29 mouse cellular contexts compared by ENCODE assay signal in the genomic region with DNA sequence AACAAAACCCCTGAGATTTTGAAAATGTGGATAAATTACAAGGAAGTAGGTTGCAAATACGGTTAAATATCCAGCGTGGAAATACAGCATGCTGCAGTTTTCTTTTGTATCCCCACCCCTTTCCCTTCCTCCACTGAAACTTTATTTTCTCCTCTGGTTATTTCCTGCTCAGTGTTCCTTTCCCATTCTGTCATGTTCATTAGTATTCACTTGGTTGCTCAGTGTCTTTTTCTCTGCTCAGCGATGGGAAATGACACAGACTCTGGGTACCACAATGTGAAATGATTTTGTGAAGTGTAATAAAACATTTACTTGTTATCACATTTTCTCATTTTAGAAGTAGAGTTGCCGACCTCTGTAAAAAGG.
DNase-seq lines count a peak whose midpoint lies in the region; ATAC-seq and TF ChIP-seq lines count a peak whose summit lies in the region.
"Had no signal": no experiment of that assay in that cellular context is flagged by ENCODE, and none has a peak within 500 bp of the region (broad histone marks: within the 10 kb centered on the region; RNA-seq: fewer than 3 reads in every experiment).

No protein-coding gene starts in this region.

- peaks cover 5% of the 10 kb centered on the region; the same call in 1 of the 2 replicates for H3K4me1 ChIP-seq in forebrain, embryonic 15.5 days
- H3K4me1 ChIP-seq in forebrain, embryonic 11.5 days (replicated peaks; ENCODE audit: control insufficient read depth, insufficient read depth, low read length), result no peaks in the 10 kb centered on the region
- no peaks in the 10 kb centered on the region for H3K4me1 ChIP-seq in hindbrain, embryonic 13.5 days (replicated peaks)
- H3K4me1 ChIP-seq in hindbrain, embryonic 14.5 days (replicated peaks; ENCODE audit: control insufficient read depth, insufficient read depth, low read length), result no peaks in the 10 kb centered on the region; the same call in 1 of the 2 replicates
- no peaks in the 10 kb centered on the region for H3K4me1 ChIP-seq in midbrain, embryonic 15.5 days
- no peaks in the 10 kb centered on the region for H3K4me1 ChIP-seq in midbrain, postnatal 0 days (ENCODE audit: insufficient read depth, low read length)
- no peaks in the 10 kb centered on the region for H3K4me1 ChIP-seq in stomach, postnatal 0 days (replicated peaks; ENCODE audit: control insufficient read depth, insufficient read depth)
- H3K4me1 ChIP-seq: limb, embryonic 10.5 days had no signal

- H3K27me3 ChIP-seq in forebrain, embryonic 15.5 days, result no peaks in the 10 kb centered on the region
- H3K27me3 ChIP-seq in forebrain, embryonic 11.5 days (ENCODE audit: control insufficient read depth, insufficient read depth, low read length), result no peaks in the 10 kb centered on the region
- no peaks in the 10 kb centered on the region for H3K27me3 ChIP-seq in hindbrain, embryonic 13.5 days
- H3K27me3 ChIP-seq in hindbrain, embryonic 14.5 days (ENCODE audit: control insufficient read depth, insufficient read depth, low read length), result no peaks in the 10 kb centered on the region
- H3K27me3 ChIP-seq in midbrain, embryonic 15.5 days (replicated peaks), result no peaks in the 10 kb centered on the region
- H3K27me3 ChIP-seq in midbrain, postnatal 0 days (ENCODE audit: insufficient read depth, low read length), result no peaks in the 10 kb centered on the region
- no peaks in the 10 kb centered on the region for H3K27me3 ChIP-seq in stomach, postnatal 0 days (ENCODE audit: control insufficient read depth, insufficient read depth, low read length)
- H3K27me3 ChIP-seq: embryonic facial prominence, embryonic 12.5 days; limb, embryonic 15.5 days; Patski had no signal

- no peaks in the 10 kb centered on the region for H3K9me3 ChIP-seq in forebrain, embryonic 15.5 days
- no peaks in the 10 kb centered on the region for H3K9me3 ChIP-seq in forebrain, embryonic 11.5 days (ENCODE audit: control insufficient read depth, low read length)
- no peaks in the 10 kb centered on the region for H3K9me3 ChIP-seq in hindbrain, embryonic 13.5 days
- H3K9me3 ChIP-seq in hindbrain, embryonic 14.5 days (ENCODE audit: control insufficient read depth, low read length), result no peaks in the 10 kb centered on the region
- no peaks in the 10 kb centered on the region for H3K9me3 ChIP-seq in midbrain, embryonic 15.5 days
- H3K9me3 ChIP-seq in midbrain, postnatal 0 days (ENCODE audit: low read length), result no peaks in the 10 kb centered on the region
- H3K9me3 ChIP-seq in stomach, postnatal 0 days (ENCODE audit: control insufficient read depth, low read length), result no peaks in the 10 kb centered on the region
- H3K9me3 ChIP-seq: embryonic facial prominence, embryonic 12.5 days; G1E; limb, embryonic 10.5 days; limb, embryonic 15.5 days had no signal

- H3K9ac ChIP-seq in forebrain, embryonic 15.5 days (replicated peaks), result no peak overlapping the region
- H3K9ac ChIP-seq in forebrain, embryonic 11.5 days (ENCODE audit: low read length), result no peak overlapping the region
- H3K9ac ChIP-seq in hindbrain, embryonic 13.5 days, result no peak overlapping the region
- no peak overlapping the region for H3K9ac ChIP-seq in hindbrain, embryonic 14.5 days
- H3K9ac ChIP-seq in midbrain, embryonic 15.5 days, result no peak overlapping the region
- no peak overlapping the region for H3K9ac ChIP-seq in midbrain, postnatal 0 days (replicated peaks; ENCODE audit: low read length, poor library complexity, severe bottlenecking)
- no peak overlapping the region for H3K9ac ChIP-seq in stomach, postnatal 0 days (ENCODE audit: low read length)
- H3K9ac ChIP-seq: embryonic facial prominence, embryonic 12.5 days; limb, embryonic 15.5 days; liver, embryonic 14.5 days had no signal

- no peak overlapping the region for H3K4me3 ChIP-seq in forebrain, embryonic 15.5 days
- no peak overlapping the region for H3K4me3 ChIP-seq in forebrain, embryonic 11.5 days (ENCODE audit: low read depth, low read length)
- H3K4me3 ChIP-seq in hindbrain, embryonic 13.5 days, result no peak overlapping the region
- H3K4me3 ChIP-seq in hindbrain, embryonic 14.5 days (replicated peaks; ENCODE audit: low read length), result no peak overlapping the region
- no peak overlapping the region for H3K4me3 ChIP-seq in midbrain, embryonic 15.5 days
- no peak overlapping the region for H3K4me3 ChIP-seq in midbrain, postnatal 0 days (ENCODE audit: low read depth, low read length)
- H3K4me3 ChIP-seq in stomach, postnatal 0 days (ENCODE audit: low read depth, low read length), result no peak overlapping the region
- H3K4me3 ChIP-seq: embryonic facial prominence, embryonic 12.5 days; limb, embryonic 10.5 days; limb, embryonic 15.5 days had no signal

- no peak for TF ChIP-seq CTCF in midbrain, postnatal 0 days (IDR thresholded peaks at IDR 0.05)
- no peak for TF ChIP-seq CTCF in stomach, postnatal 0 days (IDR thresholded peaks at IDR 0.05; ENCODE audit: low read depth)

- H3K4me2 ChIP-seq in forebrain, embryonic 15.5 days (replicated peaks), result no peak overlapping the region
- H3K4me2 ChIP-seq in forebrain, embryonic 11.5 days (ENCODE audit: low read depth, low read length, severe bottlenecking), result no peak overlapping the region
- no peak overlapping the region for H3K4me2 ChIP-seq in hindbrain, embryonic 13.5 days
- no peak overlapping the region for H3K4me2 ChIP-seq in hindbrain, embryonic 14.5 days (replicated peaks)
- no peak overlapping the region for H3K4me2 ChIP-seq in midbrain, embryonic 15.5 days
- no peak overlapping the region for H3K4me2 ChIP-seq in midbrain, postnatal 0 days (ENCODE audit: low read depth, low read length, poor library complexity, severe bottlenecking)
- H3K4me2 ChIP-seq in stomach, postnatal 0 days (replicated peaks; ENCODE audit: low read depth), result no peak overlapping the region
- H3K4me2 ChIP-seq: embryonic facial prominence, embryonic 12.5 days; heart, embryonic 11.5 days; limb, embryonic 15.5 days had no signal

- 56% methylated on average over 4 of the region's 4 CpGs for whole genome bisulfite sequencing in forebrain, embryonic 15.5 days
- 82% methylated on average over 4 of the region's 4 CpGs for WGBS in forebrain, embryonic 11.5 days
- 63% methylated on average over 4 of the region's 4 CpGs for WGBS in hindbrain, embryonic 13.5 days
- WGBS in hindbrain, embryonic 14.5 days, result 52% methylated on average over 4 of the region's 4 CpGs
- 63% methylated on average over 4 of the region's 4 CpGs for WGBS in midbrain, embryonic 15.5 days
- 58% methylated on average over 4 of the region's 4 CpGs for WGBS in midbrain, postnatal 0 days
- 64% methylated on average over 4 of the region's 4 CpGs for WGBS in stomach, postnatal 0 days

- no peak overlapping the region for H3K27ac ChIP-seq in forebrain, embryonic 15.5 days (replicated peaks)
- H3K27ac ChIP-seq in forebrain, embryonic 11.5 days (ENCODE audit: low read depth, low read length), result no peak overlapping the region
- no peak overlapping the region for H3K27ac ChIP-seq in hindbrain, embryonic 13.5 days
- no peak overlapping the region for H3K27ac ChIP-seq in hindbrain, embryonic 14.5 days
- H3K27ac ChIP-seq in midbrain, embryonic 15.5 days, result no peak overlapping the region
- H3K27ac ChIP-seq in midbrain, postnatal 0 days (ENCODE audit: low read depth, low read length), result no peak overlapping the region
- no peak overlapping the region for H3K27ac ChIP-seq in stomach, postnatal 0 days (replicated peaks)
- H3K27ac ChIP-seq: embryonic facial prominence, embryonic 12.5 days; limb, embryonic 10.5 days; limb, embryonic 15.5 days; liver, embryonic 14.5 days; macrophage had no signal

- TF ChIP-seq EP300 in stomach, postnatal 0 days (optimal IDR thresholded peaks at IDR 0.05), result no peak

- no peaks in the 10 kb centered on the region for H3K36me3 ChIP-seq in forebrain, embryonic 15.5 days
- H3K36me3 ChIP-seq in forebrain, embryonic 11.5 days (ENCODE audit: control insufficient read depth, insufficient read depth, low read length), result no peaks in the 10 kb centered on the region
- H3K36me3 ChIP-seq in hindbrain, embryonic 13.5 days, result no peaks in the 10 kb centered on the region
- H3K36me3 ChIP-seq in hindbrain, embryonic 14.5 days (replicated peaks; ENCODE audit: control insufficient read depth, insufficient read depth), result no peaks in the 10 kb centered on the region
- H3K36me3 ChIP-seq in midbrain, embryonic 15.5 days (replicated peaks), result no peaks in the 10 kb centered on the region
- no peaks in the 10 kb centered on the region for H3K36me3 ChIP-seq in midbrain, postnatal 0 days (ENCODE audit: insufficient read depth, low read length)
- H3K36me3 ChIP-seq in stomach, postnatal 0 days (ENCODE audit: control insufficient read depth, insufficient read depth, low read length), result no peaks in the 10 kb centered on the region
- H3K36me3 ChIP-seq: embryonic facial prominence, embryonic 12.5 days; G1E; limb, embryonic 10.5 days; limb, embryonic 15.5 days had no signal

- 0 out of 2 replicates have a peak, but pooled peaks have one; percentile 46 for ATAC-seq in forebrain, embryonic 15.5 days (replicated peaks)
- ATAC-seq in forebrain, embryonic 11.5 days (replicated peaks; ENCODE audit: low FRiP score), result no peak
- ATAC-seq in hindbrain, embryonic 13.5 days (ENCODE audit: low FRiP score), result 0 out of 2 replicates have a peak, but pooled peaks have one; percentile 27
- no peak for ATAC-seq in hindbrain, embryonic 14.5 days (ENCODE audit: low FRiP score)
- peak; percentile 60; the same call in 1 of the 2 replicates for ATAC-seq in midbrain, embryonic 15.5 days (replicated peaks)
- no peak for ATAC-seq in midbrain, postnatal 0 days (ENCODE audit: low FRiP score)
- ATAC-seq in stomach, postnatal 0 days (ENCODE audit: low FRiP score, low TSS enrichment), result peak; percentile 66; the same call in 1 of the 2 replicates
- ATAC-seq: inflammation-experienced regulatory T-cells, adult 6 months; Patski had no signal

- DNase-seq in forebrain, embryonic 11.5 days (ENCODE audit: low spot score), result no peak
- no peak for DNase-seq in hindbrain, embryonic 14.5 days (ENCODE audit: low spot score)
- no peak for DNase-seq in midbrain, postnatal 0 days (ENCODE audit: low spot score)
- no peak for DNase-seq in stomach, postnatal 0 days (ENCODE audit: low spot score)
- DNase-seq: adrenal gland, postnatal 10 days; cerebellum, adult 11 months; cerebellum, adult 9-10 months; cerebellum, postnatal 36 days; gastrocnemius, postnatal 14 days; heart, postnatal 36 days; kidney, adult 11 months; kidney, postnatal 14 days; layer of hippocampus, adult 9-11 months; lung, adult 2 months; lung, postnatal 10 days; right cerebral cortex, adult 18-20 months; thymus, postnatal 4 days had no signal

Comparison
In these comparisons a context has a peak if more than half of its experiments do, and no peak if none do; other contexts are left out.
1. ATAC-seq: peak in forebrain, embryonic 15.5 days (single experiment), hindbrain, embryonic 13.5 days (single experiment), midbrain, embryonic 15.5 days (single experiment) and stomach, postnatal 0 days (single experiment); none in forebrain, embryonic 11.5 days (single experiment), hindbrain, embryonic 14.5 days (single experiment) and midbrain, postnatal 0 days (single experiment).